Mouse (Mus musculus): ENCODE results near the gene St6galnac3.

DNA sequence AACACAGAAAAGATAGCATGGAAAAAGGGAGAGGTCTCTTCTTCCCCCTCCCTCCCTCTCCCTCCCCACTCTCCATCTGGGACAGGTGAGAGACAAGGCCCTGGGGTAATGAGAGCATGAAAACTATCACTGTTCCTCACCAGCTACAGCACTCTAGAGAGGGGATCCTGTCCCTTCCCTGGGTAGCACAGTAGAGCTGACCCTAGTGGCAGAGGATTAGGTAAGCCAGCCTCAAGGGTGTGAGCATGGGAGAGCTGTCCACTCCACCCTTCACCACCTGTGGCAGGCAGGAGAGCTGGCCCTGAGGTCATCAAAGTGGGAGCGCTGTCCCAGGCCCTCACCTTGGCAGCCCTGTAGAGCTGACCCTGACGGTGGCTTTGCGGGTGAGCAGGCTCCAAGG lies 387.2 kb downstream of the St6galnac3 start:
- TF ChIP-seq CTCF (conservative IDR thresholded peaks at IDR 0.05; ENCODE audit: insufficient read depth, insufficient read length, low read depth, low read length) (no peak), POLR2A (IDR thresholded peaks at IDR 0.05; ENCODE audit: low read depth, low read length) (no peak)
